14 mouse cellular contexts compared by ENCODE assay signal in genomic region chr7:98307411-98307810, GRCm38 (mm10). TPM values are rescaled to one million over a fixed set of nuclear protein-coding genes. Genes with fewer than 3 reads are reported as not detected.
DNase-seq lines count a peak whose midpoint lies in the region; ATAC-seq lines count a peak whose summit lies in the region.
"Had no signal": no experiment of that assay in that cellular context is flagged by ENCODE, and none has a peak within 500 bp of the region (broad histone marks: within the 10 kb centered on the region; RNA-seq: fewer than 3 reads in every experiment).

No protein-coding gene starts in this region.

- 0 out of 2 replicates have a peak overlapping the region, but pooled peaks have one; percentile 85 for H3K4me2 ChIP-seq in hindbrain, embryonic 13.5 days
- H3K4me2 ChIP-seq in hindbrain, embryonic 11.5 days (replicated peaks; ENCODE audit: low read depth, low read length), result no peak overlapping the region
- peak overlapping the region; percentile 81; the same call in 1 of the 2 replicates for H3K4me2 ChIP-seq in midbrain, embryonic 15.5 days
- H3K4me2 ChIP-seq in midbrain, embryonic 13.5 days (replicated peaks), result no peak overlapping the region
- peak overlapping the region; percentile 92 for H3K4me2 ChIP-seq in liver, embryonic 15.5 days

- DNase-seq in hindbrain, embryonic 11.5 days (ENCODE audit: low spot score), result no peak
- DNase-seq in gastrocnemius, adult 18-20 months (ENCODE audit: low spot score), result no peak
- DNase-seq in left cerebral cortex, adult 9 months (ENCODE audit: low spot score in 2 of 2), result no peak
- DNase-seq: adrenal gland, adult 8-10 months; cerebellum, adult 9-10 months; gastrocnemius, postnatal 10 days; kidney, postnatal 36 days; thymus, postnatal 25 days had no signal

- H3K27me3 ChIP-seq in hindbrain, embryonic 13.5 days, result 0 out of 2 replicates have a peak, but pooled peaks cover under 1% of the 10 kb centered on the region
- no peaks in the 10 kb centered on the region for H3K27me3 ChIP-seq in hindbrain, embryonic 11.5 days (ENCODE audit: control insufficient read depth, insufficient read depth, low read length)
- H3K27me3 ChIP-seq in midbrain, embryonic 15.5 days (replicated peaks), result no peaks in the 10 kb centered on the region
- H3K27me3 ChIP-seq in midbrain, embryonic 13.5 days, result no peaks in the 10 kb centered on the region
- peaks cover 4% of the 10 kb centered on the region; the same call in 1 of the 2 replicates for H3K27me3 ChIP-seq in liver, embryonic 15.5 days

- no peaks in the 10 kb centered on the region for H3K36me3 ChIP-seq in hindbrain, embryonic 13.5 days
- H3K36me3 ChIP-seq in hindbrain, embryonic 11.5 days (ENCODE audit: control insufficient read depth, insufficient read depth, low read length), result no peaks in the 10 kb centered on the region
- H3K36me3 ChIP-seq in midbrain, embryonic 15.5 days (replicated peaks), result no peaks in the 10 kb centered on the region
- H3K36me3 ChIP-seq in midbrain, embryonic 13.5 days, result no peaks in the 10 kb centered on the region
- no peaks in the 10 kb centered on the region for H3K36me3 ChIP-seq in liver, embryonic 15.5 days (replicated peaks)

- no peak overlapping the region for H3K9ac ChIP-seq in hindbrain, embryonic 13.5 days
- H3K9ac ChIP-seq in hindbrain, embryonic 11.5 days (ENCODE audit: low read depth, low read length), result no peak overlapping the region
- H3K9ac ChIP-seq in midbrain, embryonic 15.5 days, result no peak overlapping the region
- no peak overlapping the region for H3K9ac ChIP-seq in midbrain, embryonic 13.5 days (replicated peaks)
- H3K9ac ChIP-seq in liver, embryonic 15.5 days, result 0 out of 2 replicates have a peak overlapping the region, but pooled peaks have one; percentile 94

- H3K9me3 ChIP-seq in hindbrain, embryonic 13.5 days, result no peaks in the 10 kb centered on the region
- H3K9me3 ChIP-seq in hindbrain, embryonic 11.5 days (ENCODE audit: control insufficient read depth, low read length), result no peaks in the 10 kb centered on the region
- H3K9me3 ChIP-seq in midbrain, embryonic 15.5 days, result no peaks in the 10 kb centered on the region
- H3K9me3 ChIP-seq in midbrain, embryonic 13.5 days, result no peaks in the 10 kb centered on the region
- no peaks in the 10 kb centered on the region for H3K9me3 ChIP-seq in liver, embryonic 15.5 days (replicated peaks)

- H3K4me3 ChIP-seq in hindbrain, embryonic 13.5 days, result no peak overlapping the region
- H3K4me3 ChIP-seq in hindbrain, embryonic 11.5 days (ENCODE audit: low read depth, low read length), result no peak overlapping the region
- H3K4me3 ChIP-seq in midbrain, embryonic 15.5 days, result no peak overlapping the region
- no peak overlapping the region for H3K4me3 ChIP-seq in midbrain, embryonic 13.5 days (replicated peaks)
- peak overlapping the region; percentile 92 for H3K4me3 ChIP-seq in liver, embryonic 15.5 days (replicated peaks)

- ATAC-seq in hindbrain, embryonic 13.5 days (ENCODE audit: low FRiP score), result no peak
- no peak for ATAC-seq in hindbrain, embryonic 11.5 days (ENCODE audit: low FRiP score)
- no peak for ATAC-seq in midbrain, embryonic 15.5 days (replicated peaks)
- ATAC-seq in midbrain, embryonic 13.5 days, result no peak
- ATAC-seq in liver, embryonic 15.5 days (ENCODE audit: insufficient read depth), result no peak
- ATAC-seq: forebrain, embryonic 16.5 days had no signal

- 95% methylated on average over 2 of the region's 2 CpGs for WGBS in hindbrain, embryonic 13.5 days
- 94% methylated on average over 2 of the region's 2 CpGs for WGBS in hindbrain, embryonic 11.5 days
- 90% methylated on average over 2 of the region's 2 CpGs for WGBS in midbrain, embryonic 15.5 days
- 94% methylated on average over 2 of the region's 2 CpGs for WGBS in midbrain, embryonic 13.5 days
- WGBS in liver, embryonic 15.5 days (ENCODE audit: insufficient replicate concordance), result 68% methylated on average over 2 of the region's 2 CpGs

- H3K4me1 ChIP-seq in hindbrain, embryonic 13.5 days (replicated peaks), result peaks cover 14% of the 10 kb centered on the region
- no peaks in the 10 kb centered on the region for H3K4me1 ChIP-seq in hindbrain, embryonic 11.5 days (replicated peaks; ENCODE audit: control insufficient read depth, insufficient read depth, low read length)
- H3K4me1 ChIP-seq in midbrain, embryonic 15.5 days, result peaks cover 8% of the 10 kb centered on the region
- H3K4me1 ChIP-seq in midbrain, embryonic 13.5 days (replicated peaks), result peaks cover 16% of the 10 kb centered on the region
- H3K4me1 ChIP-seq in liver, embryonic 15.5 days (replicated peaks), result peaks cover 30% of the 10 kb centered on the region

- no peak overlapping the region for H3K27ac ChIP-seq in hindbrain, embryonic 13.5 days
- no peak overlapping the region for H3K27ac ChIP-seq in hindbrain, embryonic 11.5 days (ENCODE audit: low read depth, low read length)
- H3K27ac ChIP-seq in midbrain, embryonic 15.5 days, result no peak overlapping the region
- H3K27ac ChIP-seq in midbrain, embryonic 13.5 days, result no peak overlapping the region
- H3K27ac ChIP-seq in liver, embryonic 15.5 days (replicated peaks), result no peak overlapping the region

RNA-seq across cellular contexts. Expression of gene Acer3, which starts 13.6 kb away (rescaled TPM):
- 16.6 and 18.3 TPM in 2 replicates for polyA plus RNA-seq in hindbrain, embryonic 13.5 days (2015; fragmentation: Nextera tagmentation; extraction: Ambion mirVana)
- 16.9 and 17.5 TPM in 2 replicates for polyA plus RNA-seq in hindbrain, embryonic 11.5 days (2014; fragmentation: Nextera tagmentation; extraction: Ambion mirVana)
- 18.3 and 18.8 TPM in 2 replicates for polyA plus RNA-seq in midbrain, embryonic 15.5 days (2015; fragmentation: Nextera tagmentation; extraction: Ambion mirVana)
- 13.6 and 14.9 TPM in 2 replicates for polyA plus RNA-seq in midbrain, embryonic 13.5 days (2015; fragmentation: Nextera tagmentation; extraction: Ambion mirVana)
- 25.0 and 26.9 TPM in 2 replicates for polyA plus RNA-seq in liver, embryonic 15.5 days (2015; fragmentation: Nextera tagmentation; extraction: Ambion mirVana)
- total RNA-seq in gastrocnemius, adult 18-20 months (2021), result 1 to 10 TPM; 3.6 to 4.1 TPM

RNA-seq across cellular contexts. Expression of gene Tsku, which starts 53.7 kb away (rescaled TPM):
- 9.1 and 10.3 TPM in 2 replicates for polyA plus RNA-seq in hindbrain, embryonic 13.5 days (2015; fragmentation: Nextera tagmentation; extraction: Ambion mirVana)
- polyA plus RNA-seq in hindbrain, embryonic 11.5 days (2014; fragmentation: Nextera tagmentation; extraction: Ambion mirVana), result 6.7 and 9.1 TPM in 2 replicates
- polyA plus RNA-seq in midbrain, embryonic 15.5 days (2015; fragmentation: Nextera tagmentation; extraction: Ambion mirVana), result 8.5 and 8.9 TPM in 2 replicates
- 6.7 and 7.2 TPM in 2 replicates for polyA plus RNA-seq in midbrain, embryonic 13.5 days (2015; fragmentation: Nextera tagmentation; extraction: Ambion mirVana)
- 1.3 and 1.6 TPM in 2 replicates for polyA plus RNA-seq in liver, embryonic 15.5 days (2015; fragmentation: Nextera tagmentation; extraction: Ambion mirVana)
- total RNA-seq in gastrocnemius, adult 18-20 months (2021), result 1 to 10 TPM; 1.1 to 1.7 TPM
- total RNA-seq: megakaryocyte-erythroid progenitor cell, adult 5-6 weeks had no signal

Comparison
In these comparisons a context has a peak if more than half of its experiments do, and no peak if none do; other contexts are left out.
1. H3K4me2 ChIP-seq: peak in hindbrain, embryonic 13.5 days (single experiment), midbrain, embryonic 15.5 days (single experiment) and liver, embryonic 15.5 days (single experiment); none in hindbrain, embryonic 11.5 days (single experiment) and midbrain, embryonic 13.5 days (single experiment).